Mouse (Mus musculus) myocyte (in vitro differentiated cells): ENCODE results near the gene Cdk17.

Experiments used
- E2F4 ChIP-seq: IDR thresholded peaks from one replicate; pipeline ENCODE4 v1.6.1; 2011; ENCODE audit warnings: mild to moderate bottlenecking, control low read depth, moderate library complexity; ENCODE audit not compliant: insufficient read depth
- MAX ChIP-seq: IDR thresholded peaks from one replicate; pipeline ENCODE4 v1.6.1; 2011; ENCODE audit warnings: low read depth, mild to moderate bottlenecking, control low read depth
- POLR2A ChIP-seq: IDR thresholded peaks from one replicate; pipeline ENCODE4 v1.6.1; 2011; ENCODE audit warnings: low read depth, mild to moderate bottlenecking, control low read depth, moderate library complexity; ENCODE audit not compliant: insufficient read length
- POLR2AphosphoS2 ChIP-seq: IDR thresholded peaks from one replicate; pipeline ENCODE4 v1.6.1; 2011; ENCODE audit warnings: low read depth, control low read depth; ENCODE audit not compliant: insufficient read length
- TCF12 ChIP-seq: IDR thresholded peaks from one replicate; pipeline ENCODE4 v1.6.1; 2011; ENCODE audit warnings: mild to moderate bottlenecking, control low read depth; ENCODE audit not compliant: poor library complexity, insufficient read depth, severe bottlenecking
- USF1 ChIP-seq: IDR thresholded peaks from one replicate; pipeline ENCODE4 v1.6.1; 2011; ENCODE audit warnings: low read depth, mild to moderate bottlenecking, control low read depth, moderate library complexity

DNA sequence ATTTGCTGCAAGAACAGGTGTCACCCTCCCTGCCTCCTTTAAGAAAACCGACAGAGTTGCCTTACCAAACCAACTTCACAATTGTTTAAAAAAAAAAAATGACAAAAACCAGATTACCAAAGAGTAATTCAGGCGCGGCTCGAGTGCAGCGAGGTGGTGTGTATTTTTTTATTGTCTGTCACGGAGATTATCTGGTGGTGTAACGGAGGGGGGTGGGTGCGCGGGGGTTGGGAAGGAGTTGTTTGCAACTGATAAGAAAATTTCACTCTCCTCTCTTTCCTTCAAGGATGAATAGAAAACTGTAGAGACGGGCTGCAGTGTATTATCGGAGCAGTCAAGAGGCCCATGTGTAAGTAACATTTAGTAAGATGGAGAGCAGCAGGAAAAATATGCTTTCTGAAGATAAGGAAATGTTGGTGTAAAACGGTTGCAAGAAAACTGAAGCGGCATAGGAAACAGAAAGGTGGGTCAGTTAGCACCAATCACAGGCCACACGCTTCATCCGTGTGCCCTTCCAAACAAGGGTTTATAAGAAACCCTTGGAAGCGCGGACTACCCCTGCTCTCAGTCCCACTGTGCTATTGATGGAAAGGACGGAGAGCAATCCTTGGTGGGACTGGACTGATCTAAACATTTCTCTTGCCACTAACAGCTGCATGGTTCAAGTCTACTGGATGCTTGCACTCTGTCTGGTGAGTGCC lies 17.2 kb upstream of the Cdk17 start:
- no peak for TF ChIP-seq POLR2A
- TF ChIP-seq POLR2AphosphoS2 = no peak
- TF ChIP-seq USF1 = no peak
- TF ChIP-seq E2F4 = no peak
- TF ChIP-seq MAX = no peak
- TF ChIP-seq TCF12 = no peak
